22 mouse cellular contexts compared by ENCODE assay signal in the genomic region with DNA sequence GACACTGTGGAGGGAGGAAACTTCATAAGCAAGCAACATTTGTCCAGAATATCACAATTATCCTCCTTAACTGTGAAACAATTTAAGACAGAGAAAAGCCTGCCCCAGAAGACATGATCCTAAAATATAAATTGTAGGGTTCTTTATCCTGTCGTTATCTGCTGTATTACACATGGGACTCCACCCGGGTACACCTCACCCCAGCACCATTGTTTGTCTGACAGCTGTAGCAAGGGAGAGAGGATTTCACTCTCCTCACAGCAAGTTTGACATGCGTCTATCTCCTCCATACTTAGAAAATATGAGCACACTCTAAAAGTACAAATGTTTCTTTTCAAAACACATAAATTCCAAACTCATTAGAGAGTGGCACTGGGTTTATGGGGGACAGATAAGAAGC.
DNase-seq lines count a peak whose midpoint lies in the region; ATAC-seq and TF ChIP-seq lines count a peak whose summit lies in the region.
"Had no signal": no experiment of that assay in that cellular context is flagged by ENCODE, and none has a peak within 500 bp of the region (broad histone marks: within the 10 kb centered on the region; RNA-seq: fewer than 3 reads in every experiment).

No protein-coding gene starts in this region.

- H3K4me3 ChIP-seq in erythroblast, embryonic 14.5 days (replicated peaks), result peak overlapping the region; percentile 70
- peak overlapping the region; percentile 37 for H3K4me3 ChIP-seq in liver, embryonic 13.5 days (replicated peaks)
- H3K4me3 ChIP-seq in liver, postnatal 0 days (ENCODE audit: low read depth, low read length), result peak overlapping the region; percentile 38
- no peak overlapping the region for H3K4me3 ChIP-seq in forebrain, embryonic 10.5 days
- H3K4me3 ChIP-seq: embryonic facial prominence, embryonic 15.5 days; gastrocnemius, adult 2 months; heart, embryonic 13.5 days; hindbrain, embryonic 15.5 days had no signal

- H3K4me1 ChIP-seq in erythroblast, embryonic 14.5 days (ENCODE audit: control insufficient read depth), result peaks cover 71% of the 10 kb centered on the region
- H3K4me1 ChIP-seq in liver, embryonic 13.5 days (replicated peaks), result peaks cover 63% of the 10 kb centered on the region
- H3K4me1 ChIP-seq in liver, postnatal 0 days (ENCODE audit: insufficient read depth), result no peaks in the 10 kb centered on the region
- H3K4me1 ChIP-seq in forebrain, embryonic 10.5 days, result no peaks in the 10 kb centered on the region
- H3K4me1 ChIP-seq: embryonic facial prominence, embryonic 15.5 days; hindbrain, embryonic 15.5 days had no signal

- peaks cover 71% of the 10 kb centered on the region for H3K36me3 ChIP-seq in erythroblast, embryonic 14.5 days (ENCODE audit: control insufficient read depth)
- no peaks in the 10 kb centered on the region for H3K36me3 ChIP-seq in liver, embryonic 13.5 days
- H3K36me3 ChIP-seq in liver, postnatal 0 days (replicated peaks; ENCODE audit: insufficient read depth, low read length), result no peaks in the 10 kb centered on the region
- 0 out of 2 replicates have a peak, but pooled peaks cover 2% of the 10 kb centered on the region for H3K36me3 ChIP-seq in forebrain, embryonic 10.5 days (replicated peaks)
- H3K36me3 ChIP-seq: embryonic facial prominence, embryonic 15.5 days; heart, embryonic 13.5 days; hindbrain, embryonic 15.5 days had no signal

- H3K27me3 ChIP-seq in erythroblast, embryonic 14.5 days (ENCODE audit: control insufficient read depth), result no peaks in the 10 kb centered on the region
- H3K27me3 ChIP-seq in liver, embryonic 13.5 days, result no peaks in the 10 kb centered on the region
- H3K27me3 ChIP-seq in liver, postnatal 0 days (ENCODE audit: insufficient read depth, low read length), result no peaks in the 10 kb centered on the region
- no peaks in the 10 kb centered on the region for H3K27me3 ChIP-seq in forebrain, embryonic 10.5 days (ENCODE audit: poor library complexity, severe bottlenecking)
- H3K27me3 ChIP-seq: embryonic facial prominence, embryonic 15.5 days; heart, embryonic 13.5 days; hindbrain, embryonic 15.5 days; Patski had no signal

- TF ChIP-seq EP300 in liver, postnatal 0 days (IDR thresholded peaks at IDR 0.05; ENCODE audit: low read depth), result peak; percentile 64; the same call in 1 of the 2 replicates

- DNase-seq in liver, embryonic 13.5 days, result no peak
- DNase-seq in liver, postnatal 0 days, result no peak
- DNase-seq in adrenal gland, postnatal 10 days, result no peak
- DNase-seq in layer of hippocampus, postnatal 36 days, result no peak
- no peak for DNase-seq in forebrain, embryonic 10.5 days (ENCODE audit: extremely low spot score, low spot score)
- DNase-seq: adrenal gland, adult 2 months; adrenal gland, postnatal 36 days; B cell, adult 2 months; cerebellum, adult 2 months; cerebellum, postnatal 14 days; embryo, embryonic 11 days; gastrocnemius, adult 2 months; gastrocnemius, postnatal 25 days; heart, postnatal 36 days had no signal

- 8% methylated on average over 3 of the region's 3 CpGs for WGBS in liver, embryonic 13.5 days (ENCODE audit: insufficient replicate concordance)
- 41% methylated on average over 3 of the region's 3 CpGs for WGBS in liver, postnatal 0 days (ENCODE audit: insufficient replicate concordance)
- 76% methylated on average over 3 of the region's 3 CpGs for WGBS in forebrain, embryonic 10.5 days

- no peak for TF ChIP-seq CTCF in liver, postnatal 0 days (IDR thresholded peaks at IDR 0.05; ENCODE audit: low read depth)

- no peaks in the 10 kb centered on the region for H3K9me3 ChIP-seq in erythroblast, embryonic 14.5 days (ENCODE audit: control insufficient read depth, low read length)
- H3K9me3 ChIP-seq in liver, embryonic 13.5 days (replicated peaks), result no peaks in the 10 kb centered on the region
- no peaks in the 10 kb centered on the region for H3K9me3 ChIP-seq in liver, postnatal 0 days (ENCODE audit: low read length)
- H3K9me3 ChIP-seq in forebrain, embryonic 10.5 days, result no peaks in the 10 kb centered on the region
- H3K9me3 ChIP-seq: embryonic facial prominence, embryonic 15.5 days; heart, embryonic 13.5 days; hindbrain, embryonic 15.5 days had no signal

- H3K27ac ChIP-seq in liver, embryonic 13.5 days, result peak overlapping the region; percentile 81
- H3K27ac ChIP-seq in liver, postnatal 0 days (ENCODE audit: low read depth), result peak overlapping the region; percentile 34; the same call in 1 of the 2 replicates
- no peak overlapping the region for H3K27ac ChIP-seq in forebrain, embryonic 10.5 days
- H3K27ac ChIP-seq: embryonic facial prominence, embryonic 15.5 days; gastrocnemius, adult 2 months; heart, embryonic 13.5 days; hindbrain, embryonic 15.5 days had no signal

- no peak for ATAC-seq in erythroblast, adult 5-6 weeks (replicated peaks; ENCODE audit: low FRiP score, poor library complexity, severe bottlenecking)
- ATAC-seq in liver, embryonic 13.5 days (ENCODE audit: low read depth), result peak; percentile 61
- ATAC-seq in liver, postnatal 0 days, result no peak
- ATAC-seq: CD4-positive, CD25-positive, alpha-beta regulatory T cell, adult 4 months; forebrain, embryonic 14.5 days; Patski had no signal

- peak overlapping the region; percentile 27 for H3K9ac ChIP-seq in liver, embryonic 13.5 days
- peak overlapping the region; percentile 44 for H3K9ac ChIP-seq in liver, postnatal 0 days (replicated peaks)
- H3K9ac ChIP-seq: embryonic facial prominence, embryonic 15.5 days; heart, embryonic 13.5 days; hindbrain, embryonic 15.5 days had no signal

- peak overlapping the region; percentile 62 for H3K4me2 ChIP-seq in liver, embryonic 13.5 days
- peak overlapping the region; percentile 70 for H3K4me2 ChIP-seq in liver, postnatal 0 days (ENCODE audit: low read depth, low read length)
- H3K4me2 ChIP-seq: embryonic facial prominence, embryonic 15.5 days; heart, embryonic 13.5 days; hindbrain, embryonic 15.5 days had no signal
